Mouse (Mus musculus) lung, postnatal 14 days (tissue): Measurements from ENCODE around the gene Cdc42bpb.

Experiments
- DNase-seq: peaks from one replicate; pipeline ENCODE4 v3.0.0; 2021

Cdc42bpb gene

GRCm38 (mm10) chr12:111333020-111333605 is 44.4 kb downstream of the Cdc42bpb start:
- no peak for DNase-seq

GRCm38 (mm10) chr12:111332443-111332842 is 45.1 kb downstream of the Cdc42bpb start:
- DNase-seq: no peak

- DNase-seq: no peak
Observed at GRCm38 (mm10) chr12:111331573-111331972, 45.9 kb downstream of the Cdc42bpb start.

GRCm38 (mm10) chr12:111329281-111329680 is 48.2 kb downstream of the Cdc42bpb start:
- no peak for DNase-seq

DNA sequence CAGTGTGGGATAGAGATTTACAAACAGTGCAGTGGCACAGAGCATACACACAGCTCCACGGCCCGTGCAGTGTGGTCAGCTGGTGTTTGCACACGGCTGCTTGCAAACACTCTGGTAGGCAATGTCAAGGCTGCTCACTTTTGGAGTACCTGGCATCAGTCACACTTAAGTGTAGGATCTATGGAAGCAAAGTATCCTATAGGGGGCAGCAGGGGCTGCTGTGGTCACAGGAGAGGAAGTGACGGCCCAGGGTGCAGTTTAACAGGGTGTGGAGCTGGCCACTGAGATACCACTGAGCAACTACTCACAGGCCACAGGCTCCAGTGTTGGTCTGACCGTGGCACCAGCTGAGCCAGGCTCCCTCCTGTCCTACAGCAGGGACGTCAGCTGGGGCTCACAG is 49.2 kb downstream of the Cdc42bpb start:
- DNase-seq: peak; percentile 21

- DNase-seq: no peak
Observed at GRCm38 (mm10) chr12:111325744-111326424, 51.6 kb downstream of the Cdc42bpb start.

DNA sequence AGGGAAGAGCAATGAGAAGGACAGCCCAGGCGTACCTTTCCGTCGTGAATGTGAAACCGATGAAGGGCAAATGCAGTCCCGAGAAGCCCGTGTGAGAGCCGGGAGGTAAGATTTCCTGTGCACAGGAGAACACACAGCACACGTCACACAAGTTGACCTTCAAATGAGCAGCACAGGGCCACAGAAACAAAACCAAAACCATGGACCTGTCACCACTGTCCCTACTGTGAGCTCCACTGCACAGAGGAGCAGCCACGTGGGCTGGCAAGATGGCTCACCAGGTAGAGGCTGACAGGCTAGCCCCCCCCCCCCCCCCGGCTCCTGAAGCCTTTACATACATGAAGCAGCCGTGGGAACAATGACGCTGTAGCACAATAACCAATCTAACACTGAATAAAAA is 52.6 kb downstream of the Cdc42bpb start:
- no peak for DNase-seq

DNA sequence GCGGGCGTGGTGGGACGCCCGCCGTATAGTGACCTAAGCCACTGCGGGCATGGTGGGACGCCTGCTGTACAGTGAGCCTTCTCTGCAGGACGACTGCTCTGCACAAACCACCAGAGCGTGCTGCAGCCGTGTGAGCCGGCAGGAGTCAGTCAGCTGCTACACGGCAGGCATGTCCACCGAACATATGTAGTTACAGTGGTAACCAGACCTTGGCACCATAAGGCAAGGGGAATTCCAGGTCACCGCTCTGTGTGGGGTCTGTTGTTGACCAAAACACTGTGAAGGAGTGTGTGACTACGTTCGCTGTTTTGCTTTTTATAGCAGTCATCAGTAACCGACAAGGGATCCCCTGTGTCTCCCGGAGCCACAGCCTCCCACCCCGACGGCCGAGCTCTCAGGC is 53.0 kb downstream of the Cdc42bpb start:
- no peak for DNase-seq

DNA sequence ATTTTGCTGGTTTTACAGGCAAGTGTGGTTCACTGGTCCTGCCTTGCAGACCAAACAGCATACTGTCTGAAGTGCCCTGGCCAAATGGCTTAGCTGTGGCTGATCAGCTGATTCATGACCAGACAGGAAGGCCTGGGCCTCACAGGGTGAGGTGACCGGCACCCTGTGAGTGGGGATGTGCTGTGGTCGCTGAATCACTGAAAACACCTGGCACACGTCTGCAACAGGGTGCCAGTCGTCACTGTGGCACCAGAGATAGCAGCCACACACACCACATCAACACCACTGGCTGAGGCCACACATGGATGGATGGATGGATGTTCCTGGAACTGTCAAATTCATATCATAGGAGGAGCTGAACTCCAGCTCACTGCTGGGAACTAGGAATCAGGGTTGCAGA is 54.1 kb downstream of the Cdc42bpb start:
- no peak for DNase-seq

DNA sequence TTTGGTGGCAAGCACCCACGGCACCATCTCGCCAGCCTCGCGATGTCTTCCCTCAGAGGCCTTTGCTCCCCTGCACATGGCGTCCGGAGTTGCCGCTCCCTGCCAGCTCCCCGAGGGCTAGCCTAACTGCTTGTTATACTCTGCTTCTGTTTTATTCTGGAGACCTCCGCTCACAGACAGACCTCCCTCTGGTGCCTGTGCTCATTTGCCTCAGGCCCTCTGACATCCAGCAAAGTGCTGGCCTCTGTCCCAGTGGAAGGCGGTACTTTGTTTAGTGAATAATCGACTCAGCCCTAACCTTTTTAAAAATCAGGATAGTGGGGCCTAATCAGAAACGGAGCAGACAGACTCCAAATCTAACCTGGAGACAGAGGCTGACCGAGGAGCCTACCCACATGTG is 55.7 kb downstream of the Cdc42bpb start:
- DNase-seq: no peak

DNA sequence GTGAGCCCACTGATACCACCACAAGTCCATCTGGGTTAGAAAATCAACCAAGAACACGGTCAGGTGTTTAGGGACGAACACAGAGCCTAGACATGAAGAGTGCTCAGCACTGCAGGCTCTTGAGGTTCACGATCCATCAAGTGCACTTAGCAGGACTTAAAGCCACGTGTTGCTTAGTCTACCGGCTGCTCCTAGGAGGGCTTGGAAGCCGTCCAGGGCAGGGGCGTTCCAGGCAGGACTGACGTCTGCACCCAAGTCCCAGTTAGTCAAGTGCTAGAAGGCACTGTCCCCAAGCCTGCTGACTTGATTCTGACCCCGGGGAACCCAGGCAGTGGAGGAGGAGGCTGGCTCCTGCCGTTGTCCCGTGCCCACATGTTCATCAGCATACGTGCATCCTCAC is 57.0 kb downstream of the Cdc42bpb start:
- peak; percentile 77 for DNase-seq

DNA sequence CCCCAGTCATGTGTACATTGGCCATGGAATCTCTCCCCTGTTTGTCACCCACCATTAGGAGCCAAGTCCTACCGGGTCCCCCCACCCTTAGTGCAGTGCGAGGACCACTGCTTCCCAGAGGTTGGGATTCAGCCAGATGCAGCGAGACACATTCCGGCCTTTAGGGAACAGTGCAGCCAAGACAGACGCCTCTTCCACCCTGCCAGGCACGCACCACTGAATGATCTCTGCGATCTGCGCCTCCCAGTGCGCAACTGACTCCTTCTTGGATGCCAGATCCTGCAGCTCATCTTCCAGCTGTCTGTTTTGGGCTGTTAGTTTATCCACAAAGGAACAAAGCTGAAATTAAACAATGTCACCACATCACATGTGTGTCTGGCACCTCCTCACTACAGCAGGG is 59.8 kb downstream of the Cdc42bpb start:
- DNase-seq: no peak

- no peak for DNase-seq
Observed at GRCm38 (mm10) chr12:111314273-111314672, 63.2 kb downstream of the Cdc42bpb start.

DNA sequence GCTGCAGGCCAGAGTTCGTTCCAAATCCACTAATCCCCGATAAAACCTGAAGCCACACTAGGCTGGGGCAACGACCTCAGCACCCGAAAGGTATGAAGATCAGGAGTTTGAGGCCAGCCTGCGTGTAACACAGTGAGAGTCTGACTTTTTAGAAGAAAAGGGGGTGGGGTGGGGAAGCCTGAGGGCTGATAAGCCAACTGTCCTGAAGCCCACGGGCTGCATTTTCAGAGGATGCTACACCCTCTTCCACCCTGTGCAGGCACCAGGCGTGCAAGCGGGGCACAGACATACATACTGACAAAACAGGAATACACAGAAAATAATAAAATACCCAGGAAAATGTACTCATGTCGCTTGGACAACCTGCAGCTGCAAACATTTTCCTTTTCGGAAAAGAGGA is 65.7 kb downstream of the Cdc42bpb start:
- DNase-seq: no peak

DNA sequence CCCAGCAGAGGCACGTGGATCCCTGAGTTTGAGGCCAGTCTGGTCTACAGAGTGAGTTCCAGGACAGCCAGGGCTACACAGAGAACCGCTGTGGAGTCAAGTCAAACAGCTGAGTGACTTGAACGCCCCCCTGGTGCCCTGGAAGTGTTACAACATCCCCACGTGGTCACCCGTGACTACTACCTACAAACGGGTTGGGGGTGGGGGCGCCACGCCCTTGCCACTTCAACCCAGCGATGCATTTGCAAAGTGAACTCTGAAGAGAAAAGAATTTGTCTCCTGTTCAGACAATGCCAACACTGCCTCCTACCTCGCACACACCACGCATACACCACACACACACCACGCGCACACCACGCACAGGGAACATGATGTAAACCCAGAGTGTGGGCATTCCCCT is 67.6 kb downstream of the Cdc42bpb start:
- no peak for DNase-seq

DNA sequence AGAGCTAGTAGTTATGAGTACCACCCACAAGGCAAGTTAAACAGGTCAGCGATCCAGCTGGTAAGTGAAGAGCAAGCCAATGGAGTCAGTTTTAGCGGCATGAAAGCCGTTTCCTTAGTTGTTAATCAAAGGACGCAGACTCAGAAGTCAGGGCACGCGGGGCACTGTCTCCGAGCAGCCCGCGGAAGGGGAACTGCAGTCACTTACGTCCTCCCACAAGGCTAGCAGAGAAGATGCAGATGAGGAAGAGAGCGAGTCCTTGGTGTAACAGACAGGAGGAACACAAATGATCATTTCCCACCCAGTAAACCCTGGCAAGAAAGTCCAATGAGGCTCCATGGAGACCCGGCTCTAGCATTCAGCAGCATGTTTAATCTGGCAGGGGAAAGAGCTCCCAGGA is 68.3 kb downstream of the Cdc42bpb start:
- DNase-seq: no peak

GRCm38 (mm10) chr12:111306821-111307220 is 70.7 kb downstream of the Cdc42bpb start:
- no peak for DNase-seq

GRCm38 (mm10) chr12:111303702-111304337 is 73.7 kb downstream of the Cdc42bpb start:
- DNase-seq: no peak

GRCm38 (mm10) chr12:111302018-111302345 is 75.5 kb downstream of the Cdc42bpb start:
- no peak for DNase-seq

GRCm38 (mm10) chr12:111301322-111302017 is 76.0 kb downstream of the Cdc42bpb start:
- no peak for DNase-seq

- DNase-seq: no peak
Observed at GRCm38 (mm10) chr12:111293025-111293424, 84.5 kb downstream of the Cdc42bpb start.

GRCm38 (mm10) chr12:111284532-111284931 is 93.0 kb downstream of the Cdc42bpb start:
- no peak for DNase-seq

DNA sequence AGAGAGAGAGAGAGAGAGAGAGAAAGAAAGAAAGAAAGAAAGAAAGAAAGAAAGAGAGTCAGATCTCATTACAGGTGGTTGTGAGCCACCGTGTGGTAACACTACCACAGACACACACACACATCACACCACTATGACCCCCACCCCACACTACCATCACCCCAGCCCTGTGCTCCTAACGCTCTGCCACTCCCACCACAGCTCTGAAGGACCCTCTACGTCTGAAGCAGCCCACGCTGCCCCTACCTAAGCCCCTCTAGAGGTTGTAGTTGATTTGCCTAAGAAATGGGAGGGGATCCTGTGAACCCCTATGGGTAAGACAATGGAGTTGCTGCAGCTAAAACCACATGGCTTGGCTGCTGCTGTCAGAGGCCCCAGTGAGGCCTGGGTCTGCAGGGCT is 93.9 kb downstream of the Cdc42bpb start:
- no peak for DNase-seq

DNA sequence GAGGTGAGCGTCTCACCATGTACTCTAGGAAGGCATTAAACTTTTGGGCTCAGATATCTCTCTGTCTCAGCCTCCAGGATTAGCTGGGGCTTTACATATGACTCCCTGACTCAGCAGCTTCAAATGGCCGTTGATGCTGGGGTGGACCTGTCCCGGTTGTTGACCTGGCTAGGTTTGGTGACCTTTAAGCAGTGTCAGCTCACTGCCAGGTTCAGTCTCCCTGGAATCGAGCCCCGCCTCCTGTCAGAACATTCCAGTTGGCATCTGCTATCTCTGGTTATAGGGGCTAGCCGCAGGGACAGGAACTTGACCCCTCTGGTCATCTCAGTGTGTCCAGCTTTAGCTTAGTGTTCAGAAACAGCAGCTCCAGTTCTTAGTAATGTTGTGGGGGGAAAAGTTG is 101.1 kb downstream of the Cdc42bpb start:
- DNase-seq: no peak
